Mouse (Mus musculus) fat pad, adult 2 months (tissue): ENCODE results near the gene Actr1b.

Experiments used
- DNase-seq: peaks from one replicate; pipeline ENCODE4 v3.0.0-alpha.2; 2011; ENCODE audit warnings: low read depth, low spot score; ENCODE audit errors: extremely low read depth

The Actr1b gene

DNA sequence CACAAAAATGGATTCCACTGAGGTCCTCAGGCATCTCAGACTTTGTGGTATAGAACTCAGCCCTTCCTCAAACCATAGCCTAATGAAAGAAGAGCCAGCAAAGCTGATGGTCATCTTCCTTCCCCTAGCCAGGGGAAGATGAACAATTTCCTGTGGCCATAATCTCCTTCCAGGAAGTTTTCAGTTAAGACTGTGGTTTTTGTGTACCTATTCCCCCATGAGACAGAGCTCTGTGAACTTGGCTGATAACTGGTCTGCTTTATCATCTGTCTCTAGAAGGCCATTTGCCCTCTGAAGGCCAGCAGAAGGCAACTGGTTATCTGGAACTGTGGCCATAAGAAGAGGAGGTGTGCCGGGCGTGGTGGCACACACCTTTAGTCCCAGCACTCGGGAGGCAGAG lies 58.0 kb downstream of the Actr1b start:
- DNase-seq: no peak

DNA sequence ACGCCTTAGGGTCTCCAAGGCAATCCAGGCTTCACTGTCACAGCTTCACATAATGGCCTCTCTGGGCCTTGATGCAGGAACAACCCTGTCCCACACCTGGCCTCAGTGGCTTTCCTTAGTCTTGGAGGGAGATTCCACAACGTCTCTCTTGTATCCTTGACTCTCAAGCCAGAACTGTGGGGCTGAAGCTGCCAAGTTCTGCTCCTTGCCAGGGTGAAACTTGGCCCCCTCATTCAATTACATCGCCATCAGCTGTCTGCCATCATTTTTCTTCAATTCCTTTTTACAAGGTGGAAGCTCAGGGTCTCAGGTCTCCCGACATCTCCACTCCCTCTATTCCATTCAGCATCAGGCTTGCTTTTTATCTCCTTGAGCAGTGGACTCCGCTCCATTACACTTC lies 59.2 kb downstream of the Actr1b start:
- DNase-seq: no peak
